Mouse (Mus musculus) megakaryocyte, embryonic 14.5 days (primary cell): Measurements from ENCODE around the gene Col2a1. TPM values are rescaled to one million over a fixed set of nuclear protein-coding genes. Genes with fewer than 3 reads are reported as not detected.

Experiments used
- H3K27me3 ChIP-seq: replicated peaks from 2 replicates; pipeline ENCODE3; 2012; ENCODE audit warnings: inconsistent platforms
- H3K36me3 ChIP-seq: replicated peaks from 2 replicates; pipeline ENCODE3; 2012; ENCODE audit warnings: low read length, inconsistent platforms, mixed read lengths
- H3K4me1 ChIP-seq: 2 replicates; pipeline ENCODE4 v1.6.1; 2012; ENCODE audit warnings: inconsistent platforms
- H3K4me3 ChIP-seq: replicated peaks from 2 replicates; pipeline ENCODE3; 2012; ENCODE audit warnings: moderate library complexity, mild to moderate bottlenecking, inconsistent platforms
- H3K9me3 ChIP-seq: 2 replicates; pipeline ENCODE4 v1.6.1; 2012; ENCODE audit warnings: inconsistent platforms
- FLI1 ChIP-seq: IDR thresholded peaks from 2 replicates; pipeline ENCODE4 v1.6.1; 2012; ENCODE audit warnings: low read length, inconsistent platforms, mixed read lengths
- GATA1 ChIP-seq: IDR thresholded peaks from 3 replicates; pipeline ENCODE4 v1.6.1; 2012; ENCODE audit warnings: mixed read lengths, low read length, inconsistent platforms, borderline replicate concordance
- polyA plus RNA-seq: library from polyadenylated mRNA; stranded (reverse); fragments of >175 nt; gene quantifications from 2 replicates; pipeline ENCODE4 v1.2.3, GENCODE M21; 2012; ENCODE audit warnings: low replicate concordance; ENCODE audit not compliant: insufficient read depth

Gene Col2a1
- polyA plus RNA-seq, 1 experiment: 0.27 TPM

GRCm38 (mm10) chr15:98033233-98033748 is 28.8 kb upstream of the Col2a1 start:
- Histone ChIP-seq H3K4me1 (no peaks in the 10 kb centered on the region), H3K27me3 (peaks cover 29% of the 10 kb centered on the region), H3K36me3 (peaks cover 28% of the 10 kb centered on the region), H3K9me3 (no peaks in the 10 kb centered on the region), H3K4me3 (no peak overlapping the region)
- TF ChIP-seq GATA1 (no peak), FLI1 (no peak)

- Histone ChIP-seq H3K36me3 (no peaks in the 10 kb centered on the region), H3K4me1 (no peaks in the 10 kb centered on the region), H3K27me3 (peaks cover 61% of the 10 kb centered on the region), H3K9me3 (no peaks in the 10 kb centered on the region), H3K4me3 (no peak overlapping the region)
- TF ChIP-seq FLI1: no peak
These were observed 25.3 kb upstream of the Col2a1 start for GRCm38 (mm10) chr15:98029798-98030197.

- no peak for TF ChIP-seq GATA1
- no peak for TF ChIP-seq FLI1
- peaks cover 63% of the 10 kb centered on the region for H3K27me3 ChIP-seq
- no peaks in the 10 kb centered on the region for H3K9me3 ChIP-seq
- no peaks in the 10 kb centered on the region for H3K36me3 ChIP-seq
- H3K4me3 ChIP-seq: no peak overlapping the region
- no peaks in the 10 kb centered on the region for H3K4me1 ChIP-seq
These were observed 22.7 kb upstream of the Col2a1 start for GRCm38 (mm10) chr15:98026967-98027904.

GRCm38 (mm10) chr15:98025611-98026010 is 21.1 kb upstream of the Col2a1 start:
- no peaks in the 10 kb centered on the region for H3K9me3 ChIP-seq
- peaks cover 68% of the 10 kb centered on the region for H3K27me3 ChIP-seq
- TF ChIP-seq FLI1 (no peak), GATA1 (no peak)
- no peak overlapping the region for H3K4me3 ChIP-seq
- no peaks in the 10 kb centered on the region for H3K36me3 ChIP-seq
- no peaks in the 10 kb centered on the region for H3K4me1 ChIP-seq

- Histone ChIP-seq H3K4me1 (no peaks in the 10 kb centered on the region), H3K4me3 (no peak overlapping the region), H3K36me3 (no peaks in the 10 kb centered on the region), H3K9me3 (no peaks in the 10 kb centered on the region), H3K27me3 (peaks cover 66% of the 10 kb centered on the region)
- no peak for TF ChIP-seq FLI1
- TF ChIP-seq GATA1: no peak
These were observed 18.6 kb upstream of the Col2a1 start for GRCm38 (mm10) chr15:98023137-98023536.

- no peaks in the 10 kb centered on the region for H3K4me1 ChIP-seq
- TF ChIP-seq FLI1: no peak
- no peaks in the 10 kb centered on the region for H3K36me3 ChIP-seq
- H3K4me3 ChIP-seq: no peak overlapping the region
- H3K27me3 ChIP-seq: peaks cover 55% of the 10 kb centered on the region
- H3K9me3 ChIP-seq: no peaks in the 10 kb centered on the region
These were observed 17.4 kb upstream of the Col2a1 start for GRCm38 (mm10) chr15:98021886-98022285.

GRCm38 (mm10) chr15:98019047-98019446 is 14.6 kb upstream of the Col2a1 start:
- H3K9me3 ChIP-seq: no peaks in the 10 kb centered on the region
- no peaks in the 10 kb centered on the region for H3K36me3 ChIP-seq
- H3K27me3 ChIP-seq: peaks cover 43% of the 10 kb centered on the region
- H3K4me1 ChIP-seq: peaks cover 9% of the 10 kb centered on the region
- no peak for TF ChIP-seq FLI1
- no peak for TF ChIP-seq GATA1
- no peak overlapping the region for H3K4me3 ChIP-seq

GRCm38 (mm10) chr15:98017925-98018324 is 13.4 kb upstream of the Col2a1 start:
- TF ChIP-seq FLI1 (no peak), GATA1 (no peak)
- no peak overlapping the region for H3K4me3 ChIP-seq
- H3K27me3 ChIP-seq: peaks cover 43% of the 10 kb centered on the region
- H3K4me1 ChIP-seq: peaks cover 14% of the 10 kb centered on the region
- no peaks in the 10 kb centered on the region for H3K36me3 ChIP-seq
- no peaks in the 10 kb centered on the region for H3K9me3 ChIP-seq

- Histone ChIP-seq H3K36me3 (no peaks in the 10 kb centered on the region), H3K4me1 (peaks cover 14% of the 10 kb centered on the region), H3K4me3 (no peak overlapping the region), H3K9me3 (no peaks in the 10 kb centered on the region), H3K27me3 (peaks cover 63% of the 10 kb centered on the region)
- no peak for TF ChIP-seq FLI1
- no peak for TF ChIP-seq GATA1
These were observed 8.3 kb upstream of the Col2a1 start for GRCm38 (mm10) chr15:98012810-98013209.

- H3K27me3 ChIP-seq: peaks cover 94% of the 10 kb centered on the region
- peaks cover 49% of the 10 kb centered on the region for H3K4me1 ChIP-seq
- peaks cover 5% of the 10 kb centered on the region; the same call in 1 of the 2 replicates for H3K9me3 ChIP-seq
- no peaks in the 10 kb centered on the region for H3K36me3 ChIP-seq
- TF ChIP-seq FLI1 (no peak), GATA1 (no peak)
- H3K4me3 ChIP-seq: no peak overlapping the region
These were observed 686 bp upstream of the Col2a1 start for GRCm38 (mm10) chr15:98005181-98005580.
